Mouse (Mus musculus) thymus, postnatal 14 days (tissue): ENCODE data around the gene Ogfr.

Experiments
- DNase-seq: peaks from one replicate; pipeline ENCODE4 v3.0.0; 2021

Gene Ogfr

GRCm38 (mm10) chr2:180604781-180605180 lies 15.7 kb downstream of the Ogfr start:
- no peak for DNase-seq

DNA sequence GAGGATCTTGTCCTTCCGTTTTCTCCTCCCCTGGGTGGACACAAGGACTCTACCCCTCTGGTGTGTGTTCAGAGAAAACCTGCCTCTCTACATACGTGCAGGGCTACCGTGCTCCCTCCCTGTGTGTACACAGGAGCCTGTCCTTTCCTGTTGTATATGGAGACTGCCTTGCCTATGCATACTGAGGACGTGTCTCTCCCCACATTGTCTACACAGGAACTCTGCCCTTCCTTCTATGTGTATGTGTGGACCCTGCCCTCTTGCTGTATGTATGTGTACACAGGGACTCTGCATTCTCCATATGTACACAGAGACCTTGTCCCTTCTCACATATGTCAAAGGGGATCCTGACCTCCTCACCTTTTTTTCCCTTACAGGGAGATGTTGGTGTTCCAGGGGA lies 21.2 kb downstream of the Ogfr start:
- DNase-seq = no peak

- DNase-seq = no peak
These were observed 22.8 kb downstream of the Ogfr start for GRCm38 (mm10) chr2:180611882-180612281.

GRCm38 (mm10) chr2:180641576-180642554 lies 52.8 kb downstream of the Ogfr start:
- no peak for DNase-seq

- no peak for DNase-seq
These were observed 53.7 kb downstream of the Ogfr start, which contains the start of gene Tcfl5 for GRCm38 (mm10) chr2:180642555-180643260. Tcfl5 (minus strand) TSS chr2:180642708.

DNA sequence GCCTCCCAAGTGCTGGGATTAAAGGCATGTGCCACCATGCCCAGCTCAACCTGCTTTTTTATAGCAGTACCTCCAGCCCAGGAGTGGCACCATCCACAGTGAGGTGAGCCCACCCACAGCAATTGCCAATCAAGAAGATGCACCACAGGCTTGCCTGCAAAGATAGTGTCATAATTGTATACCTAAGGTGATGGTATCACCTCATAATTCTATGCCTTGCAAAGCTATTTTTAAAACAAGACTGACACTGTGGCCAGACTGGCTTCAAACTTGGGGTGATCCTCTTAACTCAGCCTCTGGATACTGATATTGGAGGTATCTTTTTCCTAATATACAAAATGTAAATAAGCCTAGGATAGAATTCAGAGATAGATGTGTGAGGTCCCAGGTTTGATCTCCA lies 54.6 kb downstream of the Ogfr start:
- no peak for DNase-seq
